Mouse (Mus musculus) cerebellum, postnatal 4 days (tissue): ENCODE results near the gene Jam3.
A peak's percentile ranks its signal among the peaks of the same experiment; 100 is the strongest.

Experiments
- DNase-seq, 2 experiments: peaks; one replicate each; pipeline ENCODE4 v3.0.0; 2022; ENCODE audit warnings: low spot score in 2 of 2, mixed read lengths in 1 of 2

The Jam3 gene

GRCm38 (mm10) chr9:27154763-27155530 is at the start of gene Jam3:
TSS of gene Jam3 (minus strand) at chr9:27155421.
- DNase-seq, result peak; percentile 94 to 97

- peak in 1 of 2 experiments; percentile 52 for DNase-seq
Measured at GRCm38 (mm10) chr9:27204201-27204600, 49.0 kb upstream of the Jam3 start.

GRCm38 (mm10) chr9:27203134-27203533 is 47.9 kb upstream of the Jam3 start:
- DNase-seq, result peak; percentile 31 to 54

GRCm38 (mm10) chr9:27201472-27202219 is 46.4 kb upstream of the Jam3 start:
- no peak for DNase-seq

- DNase-seq, result peak in 1 of 2 experiments; percentile 71
Measured at GRCm38 (mm10) chr9:27193592-27194080, 38.4 kb upstream of the Jam3 start.

- DNase-seq, result no peak
Measured at GRCm38 (mm10) chr9:27192761-27193591, 37.8 kb upstream of the Jam3 start.

GRCm38 (mm10) chr9:27192001-27192760 is 37.0 kb upstream of the Jam3 start:
- DNase-seq, result peak; percentile 55 to 75

- peak in 1 of 2 experiments; percentile 65 for DNase-seq
Measured at GRCm38 (mm10) chr9:27191501-27191981, 36.3 kb upstream of the Jam3 start.

- DNase-seq, result no peak
Measured at GRCm38 (mm10) chr9:27190461-27190860, 35.2 kb upstream of the Jam3 start.

- no peak for DNase-seq
Measured at GRCm38 (mm10) chr9:27189306-27189705, 34.1 kb upstream of the Jam3 start.

GRCm38 (mm10) chr9:27188677-27189241 is 33.5 kb upstream of the Jam3 start:
- DNase-seq, result no peak

GRCm38 (mm10) chr9:27185820-27186219 is 30.6 kb upstream of the Jam3 start:
- no peak for DNase-seq

GRCm38 (mm10) chr9:27182087-27182486 is 26.9 kb upstream of the Jam3 start:
- no peak for DNase-seq

- no peak for DNase-seq
Measured at GRCm38 (mm10) chr9:27180492-27180891, 25.3 kb upstream of the Jam3 start.

GRCm38 (mm10) chr9:27178935-27179334 is 23.7 kb upstream of the Jam3 start:
- no peak for DNase-seq

GRCm38 (mm10) chr9:27176154-27176553 is 20.9 kb upstream of the Jam3 start:
- peak in 1 of 2 experiments; percentile 65 for DNase-seq

- DNase-seq, result no peak
Measured at GRCm38 (mm10) chr9:27175682-27176081, 20.5 kb upstream of the Jam3 start.

- DNase-seq, result no peak
Measured at GRCm38 (mm10) chr9:27175241-27175640, 20.0 kb upstream of the Jam3 start.

GRCm38 (mm10) chr9:27174079-27174478 is 18.9 kb upstream of the Jam3 start:
- peak in 1 of 2 experiments; percentile 41 for DNase-seq

GRCm38 (mm10) chr9:27173646-27174045 is 18.4 kb upstream of the Jam3 start:
- DNase-seq, result no peak

- no peak for DNase-seq
Measured at GRCm38 (mm10) chr9:27172839-27173238, 17.6 kb upstream of the Jam3 start.
